Mouse (Mus musculus) embryonic facial prominence, embryonic 10.5 days (tissue): ENCODE data around the gene Tlk2. TPM values are rescaled to one million over a fixed set of nuclear protein-coding genes. Genes with fewer than 3 reads are reported as not detected.
A peak's percentile ranks its signal among the peaks of the same experiment; 100 is the strongest.

Experiments used
- DNase-seq: peaks from one replicate; pipeline ENCODE4 v3.0.0-alpha.2; 2017; ENCODE audit warnings: low spot score
- H3K27ac ChIP-seq: fragments of 300-500 bp; sonication (generic); replicated peaks from 2 replicates; pipeline ENCODE4 v1.5.1; 2016; ENCODE audit warnings: mild to moderate bottlenecking
- H3K27me3 ChIP-seq: fragments of 300-500 bp; sonication (generic); replicated peaks from 2 replicates; pipeline ENCODE4 v1.6.1; 2016; ENCODE audit warnings: low read depth, mild to moderate bottlenecking; ENCODE audit not compliant: poor library complexity, severe bottlenecking
- H3K36me3 ChIP-seq: fragments of 300-500 bp; sonication (generic); replicated peaks from 2 replicates; pipeline ENCODE4 v1.6.1; 2016; ENCODE audit warnings: mild to moderate bottlenecking, moderate library complexity
- H3K4me1 ChIP-seq: fragments of 300-500 bp; sonication (generic); 2 replicates; pipeline ENCODE4 v1.6.1; 2016
- H3K4me3 ChIP-seq: fragments of 300-500 bp; sonication (generic); 2 replicates; pipeline ENCODE4 v1.5.1; 2016; ENCODE audit warnings: mild to moderate bottlenecking, moderate library complexity
- H3K9me3 ChIP-seq: fragments of 300-500 bp; sonication (generic); 2 replicates; pipeline ENCODE4 v1.6.1; 2016; ENCODE audit warnings: mild to moderate bottlenecking
- WGBS: fragments of 180-500 bp; shearing (Covaris S2); methylation state at CpG from one replicate; pipeline ENCODE4 v1.1.7; 2016; 5-methylcytosine and 5-hydroxymethylcytosine counted together
- polyA plus RNA-seq: library from polyadenylated mRNA; unstranded; fragments of >200 nt; fragmentation: Nextera tagmentation; extraction: Ambion mirVana; gene quantifications from 2 replicates; pipeline ENCODE4 v1.2.1, GENCODE M21; 2016

The Tlk2 gene
- polyA plus RNA-seq, 1 experiment from 2014 or later: 23.5 TPM

DNA sequence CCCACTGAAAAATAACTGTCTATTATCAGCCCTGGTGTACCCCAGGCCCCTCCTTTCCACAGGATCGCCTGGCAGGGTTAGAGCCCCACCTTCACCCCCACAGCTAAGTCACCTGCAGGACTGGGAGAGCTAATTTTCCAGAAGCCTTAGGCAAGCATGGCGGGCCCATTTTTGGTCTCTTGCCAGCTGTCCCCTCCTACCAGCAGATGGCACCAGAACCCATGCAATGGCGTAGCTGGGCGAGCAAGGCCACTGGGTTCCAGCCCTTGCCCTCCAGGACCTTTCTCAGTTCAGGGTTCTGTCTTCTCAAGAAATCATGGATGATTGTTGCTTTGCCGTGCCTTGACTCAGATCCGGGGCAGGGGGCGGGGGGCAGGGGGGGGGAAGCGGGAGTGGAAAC, 153.9 kb downstream of the Tlk2 start:
- 68% methylated on average over 8 of the region's 8 CpGs for WGBS
- peak; percentile 57 for DNase-seq

More for the DNA sequence above, 153.9 kb downstream of the Tlk2 start:
- H3K27me3 ChIP-seq: no peaks in the 10 kb centered on the region
- H3K4me1 ChIP-seq: peaks cover 21% of the 10 kb centered on the region
- no peaks in the 10 kb centered on the region for H3K9me3 ChIP-seq
- no peak overlapping the region for H3K27ac ChIP-seq
- peaks cover 94% of the 10 kb centered on the region for H3K36me3 ChIP-seq
- no peak overlapping the region for H3K4me3 ChIP-seq

Other genes starting within 250 kb of the Tlk2 start
- gene Efcab3, start 115.2 kb upstream of the Tlk2 start, polyA plus RNA-seq: not detected in 2 replicates
- gene Mettl2, start 52.4 kb upstream of the Tlk2 start, polyA plus RNA-seq: 55.0 and 57.2 TPM in 2 replicates
- gene Gm10842, start 31.9 kb upstream of the Tlk2 start, polyA plus RNA-seq: not detected in 2 replicates
- 26.9 and 27.6 TPM in 2 replicates for gene Mrc2, start 113.8 kb downstream of the Tlk2 start, polyA plus RNA-seq